Mouse (Mus musculus) cerebellum, postnatal 25 days (tissue): ENCODE measurements around the gene Baz2b.

ENCODE experiments used
- DNase-seq, 2 experiments: peaks; one replicate each; pipeline ENCODE4 v3.0.0; 2021; ENCODE audit warnings: mixed read lengths in 2 of 2

Gene Baz2b

DNA sequence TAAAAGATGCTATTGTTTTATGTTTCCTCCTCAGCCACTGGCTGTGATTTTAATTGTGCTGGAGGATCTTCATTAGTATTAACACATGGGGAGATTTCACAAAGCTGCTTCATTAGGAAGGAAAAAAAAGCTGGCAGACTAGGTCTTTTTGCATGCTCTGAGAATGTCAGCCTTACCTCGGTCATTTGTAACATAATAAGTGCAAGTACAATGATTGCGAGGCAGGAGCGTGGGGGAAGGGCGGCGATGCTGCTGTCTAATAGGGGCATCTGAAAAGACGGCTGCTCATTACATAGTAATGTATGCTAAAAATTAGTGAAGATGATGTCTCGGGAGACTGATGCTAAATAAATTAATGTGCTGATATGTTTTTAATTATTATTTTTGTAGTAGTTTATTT, 82.8 kb downstream of the Baz2b start:
- peak; percentile 41 to 65 for DNase-seq

DNA sequence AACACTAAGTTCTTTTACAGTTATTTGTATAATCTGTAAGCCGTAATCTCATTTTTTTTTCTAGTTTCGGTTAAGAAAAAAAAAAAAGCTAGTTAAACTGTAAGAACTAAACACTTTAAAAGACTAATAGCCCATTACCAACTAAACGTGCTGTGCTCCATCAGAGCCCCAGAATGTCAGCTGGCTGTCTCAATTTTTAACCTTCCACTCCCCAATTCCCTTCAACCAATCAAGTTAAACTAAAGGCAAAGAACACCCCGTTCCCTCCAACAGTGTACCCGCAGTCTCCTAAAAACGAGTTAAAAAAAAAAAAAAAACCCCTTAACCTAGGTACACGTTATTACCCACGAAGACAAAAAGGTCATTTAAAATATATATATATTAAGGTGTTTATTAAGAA, 83.3 kb downstream of the Baz2b start:
- DNase-seq: no peak

DNA sequence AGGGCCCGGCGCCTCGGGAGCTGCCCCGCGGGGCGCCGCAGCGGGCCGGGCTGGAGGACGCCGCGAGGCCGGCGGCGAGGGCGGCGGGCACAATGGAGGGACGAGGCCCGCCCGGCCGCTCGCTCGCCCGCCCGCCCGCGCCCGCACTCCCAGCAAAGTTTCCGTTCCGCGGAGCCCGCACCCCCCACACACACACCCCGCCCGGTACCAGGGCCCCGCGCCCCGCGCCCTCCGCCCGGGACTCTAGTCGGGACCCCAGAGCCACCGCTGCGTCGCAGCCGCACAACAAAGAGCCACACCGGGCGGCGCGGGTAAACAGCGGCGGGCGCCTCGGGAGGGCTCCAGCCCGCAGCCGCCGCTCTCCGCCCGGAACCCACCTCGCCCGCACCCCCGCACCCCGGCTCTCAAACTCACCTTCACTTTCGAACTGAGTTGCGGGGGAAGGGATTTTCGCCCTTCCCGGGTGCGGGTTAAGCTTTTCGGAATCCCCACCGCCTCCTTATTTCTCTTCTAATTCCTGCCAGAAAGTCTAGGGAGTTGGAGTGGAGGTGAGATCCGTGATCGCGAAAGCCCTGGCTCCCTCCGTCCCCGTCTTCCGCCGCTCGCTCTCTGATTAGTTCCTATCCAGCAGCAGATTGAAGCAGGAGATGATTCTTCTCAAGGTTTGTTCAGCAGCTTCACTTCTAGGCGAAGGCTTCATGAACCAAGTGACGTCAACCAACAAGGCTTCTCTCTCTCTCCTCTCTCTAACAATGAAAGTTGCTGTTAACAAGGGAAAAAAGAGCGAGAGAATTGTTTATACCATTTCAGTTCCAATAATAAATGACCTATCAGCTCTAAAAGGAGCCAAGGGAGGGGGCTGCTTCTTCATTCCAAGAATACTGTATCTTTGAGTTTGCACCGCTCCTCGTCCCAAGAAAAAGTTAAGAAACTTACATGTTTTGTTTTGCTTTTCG, 84.3 kb downstream of the Baz2b start:
- peak; percentile 77 for DNase-seq

DNA sequence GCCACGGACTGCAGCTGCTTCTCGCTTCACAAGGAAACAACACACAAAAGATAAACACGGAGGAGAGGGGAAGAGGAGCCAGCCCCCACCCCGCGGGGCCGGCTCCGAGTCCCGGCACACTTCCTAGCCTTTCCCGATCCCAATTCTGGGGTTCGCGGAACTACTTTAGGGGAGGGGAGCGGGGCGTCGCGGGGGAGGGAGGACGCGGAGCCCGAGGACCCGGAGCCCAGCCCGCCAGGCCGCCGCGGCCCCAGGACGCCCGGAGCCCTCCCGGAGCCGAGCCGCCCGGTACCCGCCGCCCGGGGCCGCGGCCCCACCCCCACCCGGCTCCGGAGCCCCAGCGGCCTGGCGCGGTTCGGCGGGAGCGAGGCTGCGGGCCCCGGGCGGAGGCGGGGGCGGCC, 85.0 kb downstream of the Baz2b start:
- peak in 1 of 2 experiments; percentile 72 for DNase-seq

DNA sequence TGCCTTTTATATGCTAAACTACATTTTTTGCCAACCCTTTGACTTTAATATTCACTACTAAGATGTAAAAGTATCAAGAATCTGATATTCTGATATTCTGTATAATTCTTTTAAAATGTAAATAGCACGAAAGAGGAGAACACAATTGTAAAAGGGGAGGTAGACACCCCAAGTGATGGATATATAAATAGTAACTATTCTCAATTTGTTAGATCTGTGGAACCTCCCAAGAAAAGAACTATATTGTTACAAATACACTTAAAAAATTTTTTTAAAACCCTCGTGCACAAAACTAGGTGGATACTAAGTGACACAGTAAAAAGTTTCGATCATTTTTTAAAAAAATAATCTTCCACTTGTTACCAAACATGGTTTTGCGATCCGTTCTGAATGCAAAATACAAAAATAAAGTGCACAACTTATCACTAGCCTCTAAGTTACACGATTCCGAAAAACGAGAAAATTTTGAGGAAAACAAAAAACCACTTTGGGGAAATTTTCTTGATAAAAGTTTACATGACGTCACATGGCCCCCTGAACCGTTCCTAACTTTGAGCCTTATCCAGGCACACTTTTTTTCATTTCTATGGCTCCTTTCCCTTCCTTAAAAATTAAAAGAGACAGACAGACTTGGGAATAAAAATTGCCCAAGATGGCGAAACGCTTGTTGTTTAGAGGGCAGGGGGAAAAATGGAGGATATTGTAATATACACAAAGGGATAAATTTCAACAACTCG, 85.6 kb downstream of the Baz2b start:
- no peak for DNase-seq

DNA sequence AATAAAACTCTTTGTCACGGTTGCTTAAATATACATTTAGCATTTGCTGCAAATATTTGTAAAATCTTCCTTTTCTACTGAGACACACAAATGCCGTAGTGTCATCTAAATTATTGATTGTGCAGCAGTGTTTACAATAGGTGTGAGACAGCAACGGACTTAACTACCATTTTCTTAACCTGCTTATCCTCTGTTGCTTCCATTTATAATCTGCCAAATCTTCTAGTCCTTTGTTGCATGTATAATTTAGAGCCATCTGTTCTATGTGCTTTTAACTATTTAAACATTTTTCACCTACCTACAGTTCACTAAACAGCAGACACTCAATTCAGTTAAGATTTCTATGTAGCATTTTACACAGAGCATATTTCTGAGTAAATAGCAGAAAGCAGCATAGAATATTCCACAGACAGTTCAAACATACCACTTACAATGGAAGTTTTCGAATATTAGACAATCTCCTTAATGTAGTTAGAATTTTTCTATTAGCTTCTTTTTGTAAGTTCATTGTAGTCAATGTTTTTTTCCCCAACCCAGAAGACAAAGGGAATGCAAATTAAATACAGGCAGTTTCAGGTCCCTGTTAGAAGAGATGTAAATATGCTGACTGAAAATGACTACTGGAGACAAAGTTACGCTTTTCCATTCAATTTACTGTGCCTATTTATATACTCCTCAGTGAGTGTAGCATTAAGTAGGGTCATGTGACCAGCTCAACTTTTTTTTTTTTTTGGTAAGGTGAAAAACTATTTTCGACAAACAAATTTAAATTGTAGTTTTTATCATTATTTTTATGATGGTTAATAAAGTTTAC, 86.4 kb downstream of the Baz2b start:
- no peak for DNase-seq

DNA sequence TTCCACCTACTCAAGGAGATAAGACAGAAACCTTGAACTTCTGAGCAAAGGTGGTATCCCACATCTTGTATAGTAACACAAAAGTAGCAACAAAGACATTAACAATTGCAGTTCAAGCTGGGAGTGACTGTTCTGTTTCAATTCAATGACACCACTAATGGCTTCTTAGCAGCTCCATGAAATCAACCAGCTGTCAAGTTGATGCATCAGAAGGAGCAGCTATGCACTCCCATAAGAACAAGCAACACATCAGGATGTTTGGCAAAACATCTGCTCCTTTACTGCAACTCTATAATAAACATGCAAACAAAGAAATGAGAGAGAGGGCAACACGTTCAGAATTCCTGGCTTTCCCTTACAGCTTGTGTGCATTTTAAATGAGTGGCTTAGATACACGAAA, 87.5 kb downstream of the Baz2b start:
- DNase-seq: no peak

DNA sequence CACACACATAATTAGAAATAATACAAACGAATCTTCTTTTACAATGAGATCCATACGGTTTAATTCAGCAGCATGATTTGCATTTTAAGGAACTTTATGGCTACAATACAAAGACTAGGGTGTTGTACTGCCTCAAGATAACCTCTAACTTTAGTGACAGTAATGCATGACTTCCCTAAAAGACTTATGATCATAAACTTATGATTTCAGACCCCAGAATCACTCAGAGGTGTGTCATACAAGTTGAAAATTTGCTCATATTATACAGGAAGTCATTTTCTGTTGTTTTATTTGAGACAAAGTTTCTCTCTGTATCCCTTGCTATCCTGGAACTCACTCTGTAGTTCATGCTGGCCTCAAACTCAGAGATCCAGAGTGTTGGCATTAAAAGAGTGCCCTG, 89.0 kb downstream of the Baz2b start:
- no peak for DNase-seq

DNA sequence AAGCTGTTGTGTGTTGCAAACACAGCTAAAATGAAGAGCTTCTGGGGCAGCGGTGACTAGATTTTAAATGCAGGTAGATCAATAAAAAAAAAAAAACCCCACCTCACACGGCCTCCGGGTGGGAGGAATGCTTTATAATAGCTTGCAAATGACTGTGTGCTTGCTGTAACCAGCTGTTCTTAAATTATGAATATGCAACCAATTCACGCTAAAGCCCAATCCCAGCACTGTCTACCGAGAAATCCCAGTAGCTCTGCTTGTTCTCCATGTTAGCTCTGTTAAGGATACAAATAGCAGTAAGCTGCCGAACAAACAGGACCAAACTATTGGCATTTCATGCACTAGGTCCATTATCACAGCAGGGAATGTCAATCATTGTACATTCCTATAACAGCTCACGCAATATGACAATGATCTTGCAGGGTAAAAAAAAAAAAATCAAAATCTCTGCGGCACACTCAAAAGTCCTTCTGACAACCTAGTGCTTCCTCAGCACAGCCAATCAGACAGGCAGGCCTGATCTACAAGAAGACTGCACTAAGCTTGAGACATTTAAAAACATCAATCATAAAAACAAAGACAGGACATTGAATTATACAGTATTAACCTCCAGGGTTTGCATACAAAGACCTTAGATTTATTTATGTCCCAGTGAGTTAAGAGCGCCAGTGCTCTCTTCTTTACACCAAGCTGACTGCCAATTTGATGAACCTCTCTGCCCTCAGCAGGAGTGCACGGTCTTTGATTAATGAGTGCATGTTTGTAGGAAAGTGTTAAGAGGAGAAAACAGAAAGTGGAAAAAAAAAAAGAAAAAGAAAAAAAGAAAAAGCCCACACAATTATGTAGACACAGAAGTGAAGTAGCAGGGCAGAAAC, 90.7 kb downstream of the Baz2b start:
- no peak for DNase-seq

DNA sequence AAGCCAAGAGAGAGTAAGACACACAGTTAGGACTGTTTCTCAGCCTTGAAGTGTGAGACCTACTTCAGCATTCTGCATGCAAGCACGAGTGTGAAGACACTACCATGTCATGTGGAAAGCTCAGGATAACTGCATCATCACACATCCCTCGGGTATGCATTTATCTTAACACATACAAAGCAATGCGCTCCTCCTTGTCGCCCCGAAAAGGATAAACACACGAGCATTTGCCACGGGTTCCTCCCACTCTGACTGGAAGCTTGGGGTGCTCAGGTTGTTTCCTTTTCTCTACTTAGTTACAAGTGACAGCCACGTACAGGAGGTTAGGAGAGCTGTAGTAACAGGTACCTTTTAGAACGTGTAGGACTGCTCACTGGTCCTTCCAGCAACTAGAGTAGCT, 91.8 kb downstream of the Baz2b start:
- DNase-seq: peak in 1 of 2 experiments; percentile 34

DNA sequence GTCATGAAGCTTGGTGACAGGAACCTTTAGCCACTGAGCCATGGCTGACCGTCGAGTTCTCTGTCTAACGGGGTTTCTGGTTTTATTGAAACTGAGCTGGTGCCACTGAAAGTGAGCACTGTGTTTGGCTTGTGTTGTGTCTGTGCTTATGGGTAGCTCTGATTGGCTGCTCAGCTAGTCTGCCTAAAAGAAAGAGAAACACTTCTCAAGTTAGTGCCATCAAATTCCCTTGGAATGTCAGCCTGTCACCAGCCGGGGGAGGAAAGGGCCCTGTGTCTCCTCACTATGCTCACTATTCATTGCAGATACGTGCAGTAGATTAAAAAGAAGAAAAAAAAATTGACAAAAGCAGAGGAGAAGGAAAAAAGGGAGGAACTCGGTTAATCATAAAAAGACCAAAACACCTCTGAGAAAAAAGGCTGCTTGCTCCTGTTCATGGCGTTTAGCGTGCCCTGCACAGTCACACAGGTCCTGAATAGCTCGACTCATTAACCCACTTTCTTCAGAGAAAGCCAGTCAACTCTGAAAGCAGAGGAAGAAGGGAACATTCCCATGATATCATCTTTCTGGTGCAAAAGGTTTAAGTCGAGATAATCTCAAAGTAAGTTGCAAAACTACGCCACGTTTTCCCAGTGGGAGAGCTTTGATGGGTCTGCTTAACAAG, 93.6 kb downstream of the Baz2b start:
- no peak for DNase-seq

DNA sequence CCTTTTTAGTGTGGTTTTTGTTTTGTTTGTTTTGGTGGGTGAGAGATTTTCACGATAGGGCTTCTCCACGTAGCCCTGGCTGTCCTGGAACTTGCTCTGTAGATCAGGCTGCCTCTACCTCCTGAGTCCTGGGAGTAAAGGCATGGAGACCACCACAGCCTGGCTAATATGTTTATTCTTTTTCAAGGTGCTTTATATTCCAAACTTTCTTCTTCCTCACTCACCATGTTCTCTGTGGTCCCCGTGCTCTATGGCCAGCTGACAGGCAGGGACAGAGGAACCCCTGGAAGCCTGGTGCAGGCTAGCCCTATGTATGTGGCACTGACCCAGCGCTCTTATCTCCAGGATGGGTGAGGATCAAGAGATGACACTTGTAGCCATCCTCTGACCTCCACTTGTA, 94.7 kb downstream of the Baz2b start:
- DNase-seq: no peak

DNA sequence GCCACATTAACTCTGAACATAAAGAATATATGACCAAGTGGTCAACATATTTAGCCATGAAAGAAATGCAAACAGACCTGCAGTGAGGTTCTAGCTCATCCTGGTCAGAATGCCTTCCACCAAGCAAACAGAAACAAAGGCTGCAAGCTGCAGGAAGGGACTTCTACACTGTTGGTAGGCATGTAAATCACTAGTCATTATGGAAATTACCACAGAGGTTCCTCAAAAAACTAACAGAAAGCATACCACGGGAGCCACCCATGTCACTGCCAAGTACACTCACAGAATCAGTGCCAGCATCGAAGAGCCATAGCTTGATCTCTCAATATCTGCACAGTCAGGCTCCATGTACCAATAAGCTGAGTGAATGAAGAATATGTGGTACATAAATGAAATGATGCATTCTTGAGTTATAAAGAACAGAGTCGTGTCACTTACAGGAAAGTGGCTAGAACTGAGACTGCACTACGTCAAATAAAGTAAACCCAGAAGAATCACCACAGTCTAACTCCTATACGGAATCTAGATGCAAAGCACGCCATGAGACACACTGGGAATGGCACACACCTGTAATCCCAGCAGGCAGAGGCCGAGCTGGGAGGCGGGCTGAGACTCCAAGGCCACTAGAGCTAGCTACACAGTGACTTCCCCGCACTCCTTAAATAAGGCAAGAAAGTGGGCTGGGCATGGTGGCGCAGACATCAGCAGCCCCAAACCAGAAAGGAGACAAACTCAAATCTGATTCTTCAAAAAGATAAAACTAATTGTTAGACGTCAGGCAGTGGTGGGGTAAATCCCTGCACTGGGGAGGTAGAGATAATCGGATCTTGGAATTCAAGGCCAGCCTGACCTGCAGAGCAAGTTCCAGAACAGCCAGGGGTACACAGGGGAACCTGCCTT, 95.7 kb downstream of the Baz2b start:
- DNase-seq: no peak

DNA sequence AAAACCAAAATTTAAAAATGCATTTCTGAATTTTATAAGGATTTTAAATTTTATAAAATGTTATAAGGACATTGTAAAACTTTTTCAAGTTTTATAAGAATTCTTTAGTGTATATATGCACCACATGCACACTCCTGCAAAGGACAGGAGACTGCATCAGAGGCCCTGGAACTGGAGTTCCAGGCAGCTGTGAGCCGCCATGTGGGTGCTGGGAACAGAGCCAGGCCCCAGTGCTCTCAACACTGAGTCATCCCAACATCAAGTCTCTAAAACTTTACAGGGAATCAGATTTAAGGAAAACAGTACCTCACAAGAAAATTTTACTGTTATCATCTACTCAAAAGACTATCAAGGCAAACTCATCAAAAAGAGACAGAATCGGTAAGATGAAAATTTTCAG, 97.5 kb downstream of the Baz2b start:
- DNase-seq: peak in 1 of 2 experiments; percentile 40

DNA sequence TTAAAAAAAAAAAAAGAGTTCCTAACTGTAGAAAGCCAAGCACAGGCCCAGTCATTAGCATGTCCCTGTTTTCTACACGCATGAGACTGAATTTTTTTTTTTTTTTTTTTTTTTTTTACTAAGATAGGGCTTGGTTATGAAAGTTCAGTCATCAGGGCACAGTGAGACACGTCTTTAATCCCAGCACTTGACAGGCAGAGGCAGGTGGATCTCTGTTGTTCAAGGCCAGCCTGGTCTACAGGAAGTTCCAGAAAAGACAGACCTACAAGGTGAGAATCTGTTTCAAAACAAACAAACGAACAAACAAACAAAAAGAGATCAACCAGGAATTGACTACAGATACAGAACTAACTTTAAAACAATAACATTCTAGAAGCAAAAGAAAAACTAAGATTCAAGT, 100.6 kb downstream of the Baz2b start:
- DNase-seq: no peak

DNA sequence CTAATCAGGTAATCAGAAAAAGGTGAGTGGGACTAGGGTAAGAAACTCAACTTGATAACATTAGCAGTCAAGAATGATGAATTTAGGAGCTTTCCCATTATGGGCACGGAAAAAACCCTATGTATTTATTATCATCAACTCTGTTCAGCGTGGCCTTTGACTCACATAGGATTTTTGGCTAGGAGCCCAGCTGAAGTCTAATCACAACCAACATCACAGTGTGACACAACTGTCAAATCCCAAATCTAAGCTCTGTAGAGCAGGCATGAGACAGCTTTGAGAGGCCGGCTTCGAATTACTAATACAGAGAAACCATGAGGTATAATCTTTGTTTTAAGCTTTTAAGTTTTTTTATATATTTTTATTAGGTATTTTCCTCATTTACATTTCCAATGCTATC, 113.0 kb downstream of the Baz2b start:
- no peak for DNase-seq

DNA sequence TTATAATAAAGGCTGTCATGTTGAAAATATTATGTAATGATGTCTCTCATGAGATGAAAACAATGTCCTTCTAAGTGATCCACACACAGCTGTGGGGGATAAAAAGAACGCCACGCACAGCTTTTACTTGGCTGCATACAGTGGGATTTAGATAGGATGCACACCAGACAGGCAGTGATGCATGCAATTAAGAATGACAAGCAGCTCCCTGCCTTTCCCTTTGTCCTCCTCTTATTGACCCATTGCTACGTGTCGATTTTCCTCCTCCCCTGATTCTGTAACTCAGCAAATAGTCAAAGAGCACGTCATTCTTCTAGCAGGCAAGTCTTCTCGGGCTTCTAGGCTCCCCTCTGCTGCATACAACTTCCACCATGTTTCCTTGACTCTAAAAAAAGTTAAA, 119.4 kb downstream of the Baz2b start:
- DNase-seq: no peak

DNA sequence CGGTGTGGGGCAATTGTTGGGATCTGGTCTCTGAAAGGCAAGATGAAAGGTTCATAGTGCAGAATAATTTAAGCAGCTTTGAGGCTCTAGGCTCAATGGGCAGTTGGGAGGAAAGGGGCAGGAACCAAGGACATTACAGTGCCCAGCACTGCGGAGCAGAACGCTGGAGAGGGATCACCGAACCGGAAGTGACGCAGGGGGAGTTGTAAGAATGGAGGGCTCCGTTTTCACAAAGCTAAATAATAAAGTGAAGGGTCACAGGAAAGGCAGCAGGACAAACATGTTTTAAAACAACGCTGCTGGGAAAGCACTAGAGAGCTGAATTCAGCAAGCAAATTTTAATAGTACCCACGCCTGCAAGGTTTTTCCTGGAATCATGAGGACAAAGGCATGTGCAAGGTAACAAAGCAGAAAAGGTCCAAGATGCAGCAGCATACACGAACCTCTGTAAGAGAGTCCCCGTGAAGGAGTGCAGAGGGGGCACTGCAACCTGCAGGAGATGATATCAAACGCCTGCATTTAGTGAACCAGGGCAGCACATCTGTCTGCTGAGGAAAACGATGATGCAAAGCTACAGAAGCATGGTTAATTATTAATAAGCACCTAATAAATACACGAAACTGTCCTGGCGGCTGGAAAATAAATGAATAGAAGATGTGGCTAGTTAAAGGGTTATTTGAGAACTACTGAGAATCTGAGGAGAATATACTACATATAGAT, 120.0 kb downstream of the Baz2b start:
- no peak for DNase-seq

DNA sequence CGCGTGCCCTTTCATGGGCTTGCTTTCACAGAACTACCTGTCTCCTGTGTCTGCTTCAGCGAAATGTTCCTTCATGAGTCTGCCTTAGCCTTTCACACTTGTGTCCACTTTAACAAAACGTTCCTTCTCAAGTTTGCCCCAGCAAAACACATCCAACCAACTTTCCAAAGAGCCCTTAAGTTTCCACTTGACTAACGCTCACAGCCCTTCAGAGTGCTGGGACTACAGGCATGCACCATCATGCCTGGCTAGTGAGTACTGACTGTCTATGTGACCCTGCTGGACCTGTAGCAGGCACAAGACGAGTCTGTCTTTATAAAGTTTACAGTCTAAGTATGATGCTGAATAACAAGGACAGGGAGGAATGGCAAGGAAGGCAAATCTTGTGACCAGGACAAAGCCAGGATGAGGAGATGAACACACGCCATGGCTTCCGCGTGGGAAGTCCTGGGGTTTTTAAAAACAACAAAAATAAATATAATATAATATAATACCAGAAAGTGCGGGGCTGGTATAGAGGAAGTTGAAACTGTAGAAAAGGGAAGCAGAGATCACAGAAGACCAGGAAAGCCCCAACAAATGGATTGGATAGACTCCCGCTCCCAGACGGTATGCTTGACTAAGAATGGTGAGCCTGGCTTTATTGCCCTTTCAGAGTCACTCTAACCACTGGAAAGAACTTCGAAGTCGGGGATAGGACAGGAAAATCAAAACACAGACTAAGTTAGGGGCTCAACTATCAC, 120.7 kb downstream of the Baz2b start:
- DNase-seq: no peak
